Mouse (Mus musculus) CH12F3 (cell line): ENCODE data around the gene 1700025C18Rik.

Source experiments
- in situ Hi-C: fragments of 300-500 bp; cut with MboI; formaldehyde crosslinking; loops from 2 replicates; pipeline ENCODE4 v1.14.3; 2020; ENCODE audit warnings: low sequenced_read_pairs

The 1700025C18Rik gene

GRCm38 (mm10) chr2:165078605-165079004, 11.9 kb downstream of the 1700025C18Rik start:
- in situ Hi-C loops, result loop anchor here (5.0 kb wide), 2 partner anchors 194 to 284 kb away; no protein-coding TSS in a partner anchor

DNA sequence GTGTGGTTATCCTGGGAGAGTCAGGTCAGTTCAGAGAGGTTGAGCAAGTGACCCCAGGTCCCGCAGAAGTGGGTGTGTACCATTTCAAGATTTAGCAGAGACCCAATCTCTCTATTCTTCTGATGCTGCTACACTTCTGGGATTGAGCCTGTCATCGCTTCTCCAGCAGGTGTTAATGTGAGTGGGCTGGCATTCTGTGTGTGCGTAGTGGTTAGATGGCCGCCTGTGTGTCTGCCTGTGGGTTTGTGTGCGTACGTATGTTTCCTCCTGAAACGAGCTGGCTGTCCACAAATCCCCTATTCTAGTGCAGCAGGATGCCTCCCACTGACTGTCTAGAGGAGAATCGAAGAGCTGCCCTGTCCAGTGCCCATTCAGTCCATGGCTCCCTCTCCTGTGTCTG, 12.5 kb downstream of the 1700025C18Rik start:
- in situ Hi-C loops, result loop anchor here (5.0 kb wide), 2 partner anchors 194 to 284 kb away; no protein-coding TSS in a partner anchor

DNA sequence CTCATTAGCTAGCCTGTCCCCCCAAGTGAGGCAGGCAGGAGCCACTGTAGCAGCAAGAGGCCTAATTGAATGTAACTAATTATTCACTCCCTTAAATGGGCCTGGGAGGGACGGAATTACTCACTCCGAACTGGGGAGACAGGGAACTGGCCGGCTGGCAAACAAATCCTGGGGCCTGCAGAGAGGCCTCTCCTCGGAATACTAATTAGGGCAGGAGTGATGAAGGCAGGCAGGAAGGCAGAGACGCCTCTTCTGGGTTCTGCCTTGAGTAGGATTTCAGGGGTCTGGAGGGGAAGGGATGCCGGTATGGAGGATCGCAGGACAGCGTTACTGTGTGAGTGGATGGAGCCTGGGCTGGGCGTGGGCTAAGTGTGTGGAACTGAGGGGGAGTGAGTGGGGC, 13.5 kb downstream of the 1700025C18Rik start:
- in situ Hi-C loops, result loop anchor here (5.0 kb wide), 2 partner anchors 195 to 285 kb away; no protein-coding TSS in a partner anchor

DNA sequence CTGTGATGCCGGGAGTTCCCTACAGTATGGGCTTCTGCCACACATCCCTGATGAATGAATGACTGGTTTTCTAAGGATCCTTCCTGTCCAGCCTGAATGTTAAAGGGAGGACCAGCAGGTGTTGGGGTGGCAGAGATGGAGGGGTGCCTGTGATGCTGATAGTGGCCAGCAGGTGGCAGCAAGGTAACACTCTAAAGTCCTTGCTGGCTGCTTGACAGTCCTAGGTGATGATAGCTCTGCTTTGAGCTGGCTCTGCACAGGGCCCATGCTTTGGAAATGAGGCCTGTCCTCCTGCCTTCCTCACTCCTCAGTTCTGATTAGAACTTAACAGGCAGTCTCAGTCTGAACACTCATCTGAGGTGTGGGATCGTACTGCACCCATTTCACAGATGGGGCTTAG, 15.6 kb downstream of the 1700025C18Rik start:
- in situ Hi-C loops, result loop anchor here (5.0 kb wide), 2 partner anchors 197 to 287 kb away; no protein-coding TSS in a partner anchor

DNA sequence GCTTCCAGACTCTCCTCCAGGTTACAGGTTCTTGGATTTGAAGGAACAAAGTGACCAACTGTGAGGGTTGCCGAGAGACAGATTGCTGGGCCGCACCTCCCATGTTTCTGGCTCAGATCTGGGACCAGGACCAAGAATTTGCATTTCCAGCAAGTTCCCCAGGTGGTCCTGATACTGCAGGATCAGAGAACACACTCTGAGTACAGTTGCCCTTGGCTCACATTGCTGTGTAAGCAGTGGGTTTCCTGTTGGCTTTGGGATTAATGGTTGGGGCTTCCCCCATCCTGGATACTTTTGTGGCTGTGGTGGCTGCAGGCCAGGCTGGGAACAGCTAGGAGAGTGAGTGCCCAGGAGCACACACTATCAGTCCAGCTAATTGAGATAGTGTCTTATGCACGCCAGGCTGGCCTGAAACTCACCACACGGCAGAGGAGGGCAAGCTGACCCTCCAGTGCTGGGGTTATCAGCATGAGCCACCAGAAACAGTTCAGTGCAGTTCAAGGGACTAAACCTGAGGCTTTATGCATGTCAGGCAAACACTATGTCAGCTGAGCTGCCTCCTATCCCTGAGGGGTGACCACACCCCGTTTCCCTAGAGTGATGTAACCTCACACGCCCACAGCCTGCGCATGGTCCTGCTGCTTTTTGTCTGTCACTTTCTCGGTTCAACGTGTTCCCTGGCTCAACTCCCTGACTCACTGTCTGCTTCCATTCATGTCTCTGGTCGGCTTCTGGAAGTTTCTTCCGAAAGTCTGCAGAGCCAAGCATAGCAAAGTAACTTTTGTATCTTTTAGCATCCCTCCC, 16.3 kb downstream of the 1700025C18Rik start:
- in situ Hi-C loops, result no loop called here

DNA sequence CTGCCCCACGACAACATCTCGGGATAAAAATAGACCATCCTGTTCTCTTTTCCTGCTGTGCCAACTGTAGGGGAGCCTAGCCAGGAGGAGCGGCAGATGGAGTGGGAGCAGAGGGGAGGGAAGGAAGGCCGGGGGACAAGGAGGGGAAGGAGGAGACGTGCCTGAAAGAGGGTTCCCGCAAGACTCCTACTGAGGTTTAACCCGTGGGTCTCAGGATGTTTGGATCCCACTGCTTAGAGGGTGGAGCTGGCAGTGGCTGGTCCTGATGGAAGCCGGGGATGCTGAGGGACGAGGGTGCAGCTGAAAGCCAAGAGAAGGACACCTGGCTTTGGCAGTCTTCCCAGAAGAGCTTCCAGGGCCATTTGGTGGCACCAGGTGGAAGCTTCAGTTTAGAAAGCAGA, 17.2 kb downstream of the 1700025C18Rik start:
- in situ Hi-C loops, result no loop called here

GRCm38 (mm10) chr2:165070096-165070816, 20.3 kb downstream of the 1700025C18Rik start:
- in situ Hi-C loops, result no loop called here

- in situ Hi-C loops, result no loop called here
Observed at GRCm38 (mm10) chr2:165068806-165069205, 21.7 kb downstream of the 1700025C18Rik start.

GRCm38 (mm10) chr2:165064489-165064888, 26.1 kb downstream of the 1700025C18Rik start:
- in situ Hi-C loops, result no loop called here

- in situ Hi-C loops, result no loop called here
Observed at GRCm38 (mm10) chr2:165061638-165062433, 28.7 kb downstream of the 1700025C18Rik start.

DNA sequence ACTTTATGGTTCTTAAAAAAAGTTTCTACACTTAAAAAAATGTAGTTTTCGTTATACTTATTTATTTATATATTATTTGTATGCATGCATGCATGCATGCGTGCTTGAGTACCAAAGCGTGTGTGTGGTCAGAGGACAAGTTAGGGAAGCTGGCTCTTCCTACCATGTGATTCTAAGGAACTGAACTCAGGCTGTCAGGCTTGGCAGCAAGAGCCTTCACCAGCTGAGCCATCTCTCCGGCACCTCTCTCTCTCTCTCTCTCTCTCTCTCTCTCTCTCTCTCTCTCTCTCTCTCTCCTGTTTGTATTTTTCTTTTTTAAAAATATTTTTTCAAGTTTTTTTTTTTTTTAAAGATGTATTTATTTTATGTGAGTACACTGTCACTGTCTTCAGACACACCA, 30.6 kb downstream of the 1700025C18Rik start:
- in situ Hi-C loops, result no loop called here

DNA sequence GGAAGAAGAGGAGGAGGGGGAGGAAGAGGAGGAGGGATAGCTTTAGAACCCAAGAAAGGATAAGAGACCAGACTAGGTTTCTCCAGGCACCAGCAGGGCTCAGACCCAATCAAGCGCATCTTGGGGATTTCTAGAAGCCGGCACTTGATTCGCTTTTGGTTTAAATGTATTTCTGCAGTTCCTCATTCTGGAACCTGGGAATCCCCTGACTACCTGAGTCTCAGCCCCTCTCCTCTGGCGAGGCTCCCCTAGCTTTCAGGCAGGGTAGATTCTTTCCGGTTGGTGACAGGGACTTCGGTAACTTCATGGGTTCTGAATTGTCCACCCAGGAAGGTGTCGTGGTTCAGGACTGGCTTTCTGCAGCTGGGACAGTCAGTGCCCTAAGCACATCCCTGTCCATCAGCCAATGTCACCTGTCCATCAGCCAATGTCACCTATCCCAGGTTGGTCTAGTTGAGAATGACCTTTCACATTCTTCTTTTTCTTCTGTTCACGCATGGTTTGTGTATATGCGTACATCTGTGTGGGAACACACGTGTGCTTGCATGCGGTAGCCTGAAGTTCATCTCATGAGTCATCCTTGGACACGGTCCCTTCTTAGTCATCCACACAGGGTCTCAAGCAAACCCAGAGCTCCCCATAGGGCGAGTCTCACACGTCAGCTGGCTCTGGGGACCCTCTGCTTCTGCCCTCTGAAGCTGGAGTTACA, 34.0 kb downstream of the 1700025C18Rik start:
- in situ Hi-C loops, result no loop called here

DNA sequence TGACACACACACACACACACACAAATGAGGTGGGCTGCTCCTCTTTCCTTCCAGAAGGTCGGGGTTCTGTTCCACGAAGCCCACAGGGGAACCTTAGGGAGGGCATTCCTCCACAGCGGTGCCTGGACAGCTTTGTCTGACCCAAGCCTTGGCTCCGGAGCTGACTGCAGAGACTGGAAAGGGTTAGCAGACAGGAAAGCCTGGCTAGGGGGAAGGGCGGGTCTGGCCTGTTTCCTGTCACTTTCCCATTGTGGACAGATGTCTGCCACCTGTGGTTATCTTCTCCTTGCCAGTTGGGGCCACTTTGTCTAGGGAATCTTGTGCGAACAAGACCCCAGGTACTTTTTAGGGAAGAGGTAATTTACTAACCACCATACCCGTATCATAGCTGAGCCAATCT, 34.6 kb downstream of the 1700025C18Rik start:
- in situ Hi-C loops, result no loop called here

- in situ Hi-C loops, result no loop called here
Observed at GRCm38 (mm10) chr2:165054888-165055852, 35.4 kb downstream of the 1700025C18Rik start, which contains the start of gene Cd40. Gene Cd40 (plus strand): TSS chr2:165055627.

- in situ Hi-C loops, result no loop called here
Observed at GRCm38 (mm10) chr2:165051566-165051965, 39.0 kb downstream of the 1700025C18Rik start.

GRCm38 (mm10) chr2:165050826-165051548, 39.6 kb downstream of the 1700025C18Rik start:
- in situ Hi-C loops, result no loop called here

DNA sequence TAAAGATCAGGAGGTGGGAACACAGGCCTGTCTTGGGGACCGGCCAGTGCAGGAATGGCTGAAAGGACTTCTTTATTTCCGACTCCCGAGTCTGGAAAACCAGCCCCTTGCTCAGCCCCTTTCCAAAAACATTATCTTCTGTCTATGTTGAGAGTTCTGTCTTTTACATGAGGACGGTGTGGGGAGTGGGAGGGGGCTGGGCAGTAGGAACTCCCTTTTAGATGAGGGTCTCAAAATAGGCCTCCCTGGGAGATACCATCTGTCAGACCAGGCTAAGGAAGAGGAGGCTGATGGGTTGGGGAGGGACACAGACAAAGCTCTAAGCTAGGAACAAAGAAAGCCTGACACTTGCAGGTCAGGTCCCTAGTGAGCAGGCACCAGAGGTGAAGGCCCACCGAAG, 41.5 kb downstream of the 1700025C18Rik start:
- in situ Hi-C loops, result no loop called here

GRCm38 (mm10) chr2:165043729-165044128, 46.8 kb downstream of the 1700025C18Rik start:
- in situ Hi-C loops, result no loop called here
